Mouse (Mus musculus): ENCODE measurements around the gene Kcnd2. TPM values are rescaled to one million over a fixed set of nuclear protein-coding genes. Genes with fewer than 3 reads are reported as not detected.

Gene Kcnd2
- polyA plus RNA-seq, 1 experiment from 2014 or later, result 0.06 TPM

- Histone ChIP-seq H3K36me3 (ENCODE audit: insufficient read depth, low read length) (no peaks in the 10 kb centered on the region), H3K9ac (replicated peaks; ENCODE audit: low read depth) (no peak overlapping the region), H3K27ac (ENCODE audit: low read length) (no peak overlapping the region), H3K4me3 (ENCODE audit: low read depth, low read length) (no peak overlapping the region), H3K9me3 (ENCODE audit: low read length) (no peaks in the 10 kb centered on the region), H3K4me2 (replicated peaks; ENCODE audit: low read depth, low read length) (no peak overlapping the region), H3K27me3 (replicated peaks; ENCODE audit: insufficient read depth, low read length) (no peaks in the 10 kb centered on the region), H3K4me1 (ENCODE audit: insufficient read depth, low read depth, low read length) (no peaks in the 10 kb centered on the region)
- TF ChIP-seq EP300 (IDR thresholded peaks at IDR 0.05) (no peak), CTCF (IDR thresholded peaks at IDR 0.05) (no peak)
- no peak for ATAC-seq
- DNase-seq (ENCODE audit: low spot score), result no peak
- 33% methylated on average over 1 of the region's 1 CpGs for WGBS
These were observed 256.7 kb downstream of the Kcnd2 start for GRCm38 (mm10) chr6:21471891-21472544.

- H3K4me3 ChIP-seq (ENCODE audit: low read depth, low read length), result no peak overlapping the region
- H3K36me3 ChIP-seq (ENCODE audit: insufficient read depth, low read length), result no peaks in the 10 kb centered on the region
- no peaks in the 10 kb centered on the region for H3K4me1 ChIP-seq (ENCODE audit: insufficient read depth, low read depth, low read length)
- no peak for TF ChIP-seq CTCF (IDR thresholded peaks at IDR 0.05)
- no peak for TF ChIP-seq EP300 (IDR thresholded peaks at IDR 0.05)
- H3K4me2 ChIP-seq (replicated peaks; ENCODE audit: low read depth, low read length), result no peak overlapping the region
- DNase-seq (ENCODE audit: low spot score) (no peak), ATAC-seq (no peak)
- H3K9me3 ChIP-seq (ENCODE audit: low read length), result no peaks in the 10 kb centered on the region
- no peaks in the 10 kb centered on the region for H3K27me3 ChIP-seq (replicated peaks; ENCODE audit: insufficient read depth, low read length)
- WGBS, result 89% methylated on average over 2 of the region's 2 CpGs
- no peak overlapping the region for H3K9ac ChIP-seq (replicated peaks; ENCODE audit: low read depth)
- no peak overlapping the region for H3K27ac ChIP-seq (ENCODE audit: low read length)
These were observed 267.4 kb downstream of the Kcnd2 start for GRCm38 (mm10) chr6:21482714-21483113.

- no peaks in the 10 kb centered on the region for H3K9me3 ChIP-seq (ENCODE audit: low read length)
- no peaks in the 10 kb centered on the region for H3K36me3 ChIP-seq (ENCODE audit: insufficient read depth, low read length)
- H3K9ac ChIP-seq (replicated peaks; ENCODE audit: low read depth), result no peak overlapping the region
- TF ChIP-seq EP300 (IDR thresholded peaks at IDR 0.05) (no peak), CTCF (IDR thresholded peaks at IDR 0.05) (no peak)
- no peak overlapping the region for H3K4me3 ChIP-seq (ENCODE audit: low read depth, low read length)
- H3K27me3 ChIP-seq (replicated peaks; ENCODE audit: insufficient read depth, low read length), result no peaks in the 10 kb centered on the region
- WGBS, result 79% methylated on average over 2 of the region's 2 CpGs
- no peak for ATAC-seq
- no peaks in the 10 kb centered on the region for H3K4me1 ChIP-seq (ENCODE audit: insufficient read depth, low read depth, low read length)
- H3K4me2 ChIP-seq (replicated peaks; ENCODE audit: low read depth, low read length), result no peak overlapping the region
- no peak overlapping the region for H3K27ac ChIP-seq (ENCODE audit: low read length)
- no peak for DNase-seq (ENCODE audit: low spot score)
These were observed 273.2 kb downstream of the Kcnd2 start for GRCm38 (mm10) chr6:21488536-21488935.

- DNase-seq (ENCODE audit: low spot score) (no peak), ATAC-seq (no peak)
- no peak for TF ChIP-seq EP300 (IDR thresholded peaks at IDR 0.05)
- no peak for TF ChIP-seq CTCF (IDR thresholded peaks at IDR 0.05)
- Histone ChIP-seq H3K4me1 (ENCODE audit: insufficient read depth, low read depth, low read length) (no peaks in the 10 kb centered on the region), H3K36me3 (ENCODE audit: insufficient read depth, low read length) (no peaks in the 10 kb centered on the region), H3K27ac (ENCODE audit: low read length) (no peak overlapping the region), H3K9ac (replicated peaks; ENCODE audit: low read depth) (no peak overlapping the region), H3K27me3 (replicated peaks; ENCODE audit: insufficient read depth, low read length) (no peaks in the 10 kb centered on the region), H3K4me3 (ENCODE audit: low read depth, low read length) (no peak overlapping the region), H3K9me3 (ENCODE audit: low read length) (no peaks in the 10 kb centered on the region), H3K4me2 (replicated peaks; ENCODE audit: low read depth, low read length) (no peak overlapping the region)
- WGBS, result 78% methylated on average over 1 of the region's 1 CpGs
These were observed 287.6 kb downstream of the Kcnd2 start for GRCm38 (mm10) chr6:21502921-21503320.

- Histone ChIP-seq H3K4me1 (ENCODE audit: insufficient read depth, low read depth, low read length) (no peaks in the 10 kb centered on the region), H3K4me3 (ENCODE audit: low read depth, low read length) (no peak overlapping the region), H3K4me2 (replicated peaks; ENCODE audit: low read depth, low read length) (no peak overlapping the region), H3K9ac (replicated peaks; ENCODE audit: low read depth) (no peak overlapping the region), H3K36me3 (ENCODE audit: insufficient read depth, low read length) (no peaks in the 10 kb centered on the region), H3K27me3 (replicated peaks; ENCODE audit: insufficient read depth, low read length) (no peaks in the 10 kb centered on the region), H3K27ac (ENCODE audit: low read length) (no peak overlapping the region), H3K9me3 (ENCODE audit: low read length) (no peaks in the 10 kb centered on the region)
- TF ChIP-seq CTCF (IDR thresholded peaks at IDR 0.05) (no peak), EP300 (IDR thresholded peaks at IDR 0.05) (no peak)
- WGBS, result 65% methylated on average over 3 of the region's 3 CpGs
- peak; percentile 7 for DNase-seq (ENCODE audit: low spot score)
- ATAC-seq, result no peak
These were observed 295.4 kb downstream of the Kcnd2 start for GRCm38 (mm10) chr6:21510621-21511239.

- ATAC-seq, result no peak
- no peak for DNase-seq (ENCODE audit: low spot score)
- Histone ChIP-seq H3K4me1 (ENCODE audit: insufficient read depth, low read depth, low read length) (no peaks in the 10 kb centered on the region), H3K27ac (ENCODE audit: low read length) (no peak overlapping the region), H3K27me3 (replicated peaks; ENCODE audit: insufficient read depth, low read length) (no peaks in the 10 kb centered on the region), H3K9me3 (ENCODE audit: low read length) (no peaks in the 10 kb centered on the region), H3K4me3 (ENCODE audit: low read depth, low read length) (no peak overlapping the region), H3K4me2 (replicated peaks; ENCODE audit: low read depth, low read length) (no peak overlapping the region), H3K9ac (replicated peaks; ENCODE audit: low read depth) (no peak overlapping the region), H3K36me3 (ENCODE audit: insufficient read depth, low read length) (no peaks in the 10 kb centered on the region)
- 32% methylated on average over 1 of the region's 1 CpGs for WGBS
- TF ChIP-seq EP300 (IDR thresholded peaks at IDR 0.05) (no peak), CTCF (IDR thresholded peaks at IDR 0.05) (no peak)
These were observed 305.0 kb downstream of the Kcnd2 start for GRCm38 (mm10) chr6:21520351-21520750.

Measured in lung, postnatal 0 days (tissue).